Mouse (Mus musculus): ENCODE measurements at regions not wholly inside any gene's neighbourhood (a gene's known extent, or its start where the extent isn't known, plus 50 kb on each side); places are given as distances from the start of the nearest gene placed in this dataset.

DNA sequence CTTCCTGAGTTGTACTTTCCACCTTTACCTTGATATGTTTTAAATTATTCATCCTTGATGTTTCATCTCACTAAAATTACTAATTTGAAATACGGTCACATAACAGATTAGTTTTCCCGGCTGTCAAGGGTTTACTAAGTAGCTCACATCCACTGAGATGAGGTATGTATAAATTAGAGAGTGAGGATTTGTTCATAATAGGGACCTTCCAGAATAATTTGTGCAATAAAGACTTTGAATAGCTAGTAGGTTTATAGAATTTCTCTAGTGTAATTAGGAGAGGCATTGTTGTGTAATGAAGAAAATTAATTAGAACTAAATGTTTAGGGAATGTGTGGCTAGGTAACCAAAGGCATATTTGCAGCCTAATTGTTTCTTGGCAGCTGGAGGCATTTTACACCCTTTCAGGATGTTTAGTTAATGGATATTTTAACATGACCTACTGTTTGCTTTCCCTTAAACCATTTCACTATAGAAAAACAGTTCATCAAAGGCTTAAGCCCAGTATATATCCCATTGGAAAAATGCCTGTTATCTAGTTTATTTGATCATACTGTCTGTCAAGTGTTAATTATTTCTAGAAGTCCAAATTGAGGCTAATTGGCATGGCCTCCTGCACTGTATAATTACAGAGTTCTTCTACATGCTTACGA lies 70.8 kb downstream of the Mat2b start:
- no peak for DNase-seq

DNA sequence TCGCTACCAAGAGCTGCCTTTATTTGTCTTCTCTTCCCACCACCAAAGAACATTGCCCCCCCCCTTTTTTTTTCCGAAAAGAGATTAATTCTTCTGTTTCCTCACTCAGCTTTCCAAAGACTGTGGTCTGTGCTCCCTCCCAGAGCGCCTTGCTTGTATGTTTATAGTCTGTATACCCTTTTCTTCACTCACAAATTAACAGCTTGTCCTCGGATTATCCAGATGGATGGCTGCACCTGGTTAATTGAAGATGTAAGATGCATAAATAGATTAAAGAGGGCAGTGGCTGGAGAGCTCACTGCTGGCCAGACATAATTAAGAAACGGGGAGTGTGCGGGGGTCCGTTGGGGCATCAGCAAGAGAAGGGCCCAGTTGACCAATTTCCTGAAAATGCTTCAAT lies 75.0 kb downstream of the Mat2b start:
- no peak for DNase-seq

DNA sequence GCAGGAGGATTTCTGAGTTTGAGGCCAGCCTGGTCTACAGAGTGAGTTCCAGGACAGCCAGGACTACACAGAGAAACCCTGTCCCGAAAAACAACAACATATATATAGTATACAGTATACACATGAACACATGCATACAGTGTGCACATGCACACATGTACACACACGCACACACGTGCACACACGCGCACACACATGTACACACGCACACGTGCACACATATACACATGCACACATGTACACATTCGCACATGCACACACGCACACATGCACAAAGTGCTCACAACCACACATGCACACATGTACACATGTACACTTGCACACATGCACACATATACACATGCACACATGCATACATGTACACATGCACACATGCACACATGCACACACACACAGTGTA lies 92.0 kb downstream of the Mat2b start:
- no peak for DNase-seq

DNA sequence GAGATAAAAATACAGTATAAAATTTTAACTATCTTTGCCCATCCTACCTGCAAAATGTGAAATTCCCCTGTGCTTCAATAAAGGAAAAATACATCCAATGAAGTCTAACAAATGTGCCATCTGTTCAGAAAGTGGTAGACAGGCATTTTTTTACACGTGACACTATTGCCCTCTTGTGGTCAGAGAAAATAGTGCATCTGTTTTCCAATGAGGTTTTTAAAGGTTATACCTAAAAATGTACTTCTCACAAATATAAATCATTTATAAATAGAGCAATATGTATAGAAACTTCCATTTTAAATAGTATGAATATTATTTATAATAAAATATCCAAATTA lies 93.5 kb downstream of the Mat2b start:
- peak; percentile 61 for DNase-seq

DNA sequence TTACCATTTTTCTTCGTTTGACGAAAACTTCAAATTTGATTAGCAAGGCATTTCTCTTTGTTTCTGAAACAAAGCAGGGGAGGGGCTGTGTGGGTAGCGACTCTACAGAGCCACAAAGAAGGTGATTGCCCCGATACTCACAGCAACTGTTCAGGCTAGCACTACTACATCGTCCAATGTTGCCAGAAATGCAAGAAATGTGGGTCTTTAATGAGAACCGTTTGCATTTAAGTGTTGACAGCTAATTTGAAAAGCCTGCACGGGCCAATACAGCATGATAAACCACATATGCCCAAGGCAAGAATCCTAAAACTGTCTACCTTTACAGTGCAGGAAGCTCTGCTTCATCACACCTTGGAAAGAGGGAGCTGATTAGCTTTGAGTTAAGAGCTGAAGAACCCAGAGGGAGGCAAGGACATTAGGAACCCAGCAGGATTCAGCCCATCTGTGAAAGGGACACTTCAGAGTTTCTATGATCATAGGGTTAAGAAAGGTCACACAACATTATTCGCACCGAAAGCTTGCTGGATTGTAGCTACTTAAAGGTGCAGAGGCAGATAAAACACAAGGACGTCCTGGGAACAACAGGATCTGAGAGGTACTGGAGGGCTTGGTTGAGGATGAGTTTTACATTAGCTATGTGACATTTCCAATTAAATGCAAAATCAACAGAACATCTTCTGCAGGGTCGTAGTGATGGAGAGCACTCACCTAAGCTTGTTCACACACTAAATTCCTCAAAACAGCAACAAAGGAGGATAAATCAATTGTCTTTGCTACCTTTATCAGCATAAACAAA lies 94.0 kb downstream of the Mat2b start:
- peak; percentile 7 for DNase-seq

DNA sequence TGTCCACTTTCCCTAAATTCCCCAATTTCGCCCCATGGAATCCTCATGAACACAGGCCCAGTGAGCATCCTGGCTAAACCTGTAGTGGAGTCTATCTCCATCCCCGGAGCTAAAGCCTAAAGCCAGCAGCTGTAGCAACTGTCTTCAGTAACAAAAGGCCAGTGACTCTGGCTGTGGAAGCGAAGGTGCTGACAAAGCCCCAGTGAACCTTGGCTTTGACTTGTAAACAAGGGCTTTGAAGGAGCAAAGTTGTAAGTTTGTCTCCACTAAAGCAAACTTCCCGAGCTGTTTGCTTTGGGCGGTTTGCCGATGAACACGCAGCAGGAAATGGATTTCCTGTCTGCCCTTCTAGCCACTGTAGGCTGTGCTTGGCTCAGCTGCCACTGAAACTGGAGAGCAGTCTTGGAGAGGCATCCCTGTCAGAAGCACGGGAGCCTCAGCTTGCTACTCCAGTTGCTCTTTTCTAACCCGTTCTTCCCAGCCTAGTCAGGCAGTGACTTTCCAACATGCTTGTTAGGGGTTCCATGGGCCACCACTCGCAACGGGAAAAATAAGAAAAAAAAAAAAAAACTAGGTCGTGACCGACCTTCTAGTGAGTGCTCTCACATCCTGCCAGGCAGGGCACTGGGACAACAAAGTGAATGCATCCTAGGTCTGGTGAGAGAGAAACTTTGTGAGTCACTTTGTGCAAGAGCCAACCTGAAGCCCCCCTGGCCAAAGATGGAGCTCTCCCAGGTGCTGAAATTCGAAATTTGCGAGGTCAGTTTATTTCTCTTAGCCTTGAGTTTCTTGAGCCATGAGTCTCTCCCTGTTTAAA lies 94.8 kb downstream of the Mat2b start:
- DNase-seq = peak; percentile 5

DNA sequence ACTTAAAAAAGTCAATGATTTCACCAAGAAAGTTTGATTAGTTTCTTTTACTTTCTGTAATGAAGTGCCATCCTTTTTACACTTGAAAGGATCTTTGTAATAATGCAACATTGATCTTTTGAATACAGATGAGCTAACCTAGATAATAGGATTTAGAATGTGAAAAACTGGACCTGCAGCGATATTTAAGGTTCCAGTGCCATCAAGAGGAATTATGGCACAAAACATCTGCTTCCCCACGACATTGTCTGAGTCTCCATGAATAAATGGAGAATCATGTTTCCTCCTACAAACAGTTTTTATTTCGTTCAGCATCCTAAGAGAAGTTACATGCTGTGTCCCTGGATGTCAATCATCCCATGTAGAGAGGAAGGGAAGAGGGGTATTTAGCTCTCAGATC lies 98.7 kb downstream of the Mat2b start:
- no peak for DNase-seq

DNA sequence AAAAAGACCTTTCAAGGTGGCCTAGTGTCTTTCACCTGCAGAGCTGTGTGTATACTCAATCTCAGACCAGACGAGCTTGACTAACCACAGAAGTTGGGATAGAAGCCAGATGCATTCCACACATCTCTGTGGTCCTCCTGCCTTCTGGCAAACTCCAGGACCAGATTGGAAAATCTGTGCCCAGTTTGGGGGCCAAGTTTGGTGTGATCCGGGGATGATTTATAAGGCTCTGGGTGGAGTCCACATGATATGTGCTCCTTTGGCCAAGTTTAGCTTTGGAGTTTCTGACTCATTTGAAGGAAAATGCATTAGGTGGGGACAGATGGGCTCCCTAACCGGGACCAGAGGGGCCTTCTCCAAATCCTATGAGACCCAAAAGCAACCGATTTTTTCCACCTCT lies 102.9 kb downstream of the Mat2b start:
- no peak for DNase-seq

DNA sequence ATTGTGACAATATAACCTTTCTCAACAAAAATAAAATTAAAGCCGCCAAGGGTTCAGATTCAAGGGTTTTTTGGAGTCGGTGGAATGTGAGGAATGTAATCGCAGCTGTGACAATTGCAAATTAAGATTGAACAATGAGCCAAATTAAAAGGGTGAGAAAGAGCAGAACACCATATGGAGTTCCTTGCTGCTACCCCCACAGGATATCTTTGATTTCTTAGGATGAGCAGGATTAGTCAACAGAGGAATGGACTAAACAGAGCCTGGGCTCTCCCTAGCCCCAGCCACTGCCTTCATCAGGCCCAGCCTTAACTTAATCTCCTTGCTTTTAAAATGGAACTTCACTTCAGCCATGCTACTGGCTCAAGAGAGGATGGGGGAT lies 121.3 kb downstream of the Mat2b start:
- no peak for DNase-seq

DNA sequence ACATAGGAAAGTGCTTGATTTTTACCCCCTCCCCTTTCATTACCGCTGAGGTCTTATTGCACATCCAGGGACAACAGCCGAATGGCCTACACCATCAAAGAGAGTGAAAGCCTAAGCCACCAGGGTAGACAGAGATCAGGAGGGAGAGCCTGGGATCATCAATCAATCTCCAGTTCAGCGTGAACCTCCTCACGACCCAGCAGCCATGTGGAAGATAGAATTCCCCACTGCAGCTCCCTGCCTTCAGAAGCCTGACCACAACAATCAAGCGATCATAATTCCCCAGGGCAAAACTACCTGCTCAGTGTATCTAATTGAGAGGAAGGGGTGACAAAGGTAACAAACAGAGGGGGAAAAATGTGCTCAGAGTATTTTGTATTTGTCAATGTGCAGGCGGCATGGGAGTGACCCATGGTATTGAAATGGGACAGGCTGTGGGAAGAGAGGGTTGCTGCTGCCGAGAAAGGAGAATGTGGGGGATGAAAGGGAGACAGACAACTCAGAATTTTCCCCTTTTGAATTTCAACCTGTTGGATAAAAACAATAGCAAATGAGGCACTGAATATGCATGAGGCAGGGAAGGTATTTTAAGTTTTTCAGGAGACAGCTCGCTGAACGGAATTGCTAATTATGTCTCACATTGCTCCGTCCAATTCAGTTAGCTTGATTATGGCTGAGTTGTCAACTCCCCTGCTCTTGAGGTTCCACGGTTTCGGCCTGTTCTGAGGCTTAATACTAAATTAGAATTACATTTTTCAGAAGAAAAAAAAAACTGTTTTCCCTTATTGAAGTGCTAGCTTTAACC lies 121.8 kb downstream of the Mat2b start:
- no peak for DNase-seq

DNA sequence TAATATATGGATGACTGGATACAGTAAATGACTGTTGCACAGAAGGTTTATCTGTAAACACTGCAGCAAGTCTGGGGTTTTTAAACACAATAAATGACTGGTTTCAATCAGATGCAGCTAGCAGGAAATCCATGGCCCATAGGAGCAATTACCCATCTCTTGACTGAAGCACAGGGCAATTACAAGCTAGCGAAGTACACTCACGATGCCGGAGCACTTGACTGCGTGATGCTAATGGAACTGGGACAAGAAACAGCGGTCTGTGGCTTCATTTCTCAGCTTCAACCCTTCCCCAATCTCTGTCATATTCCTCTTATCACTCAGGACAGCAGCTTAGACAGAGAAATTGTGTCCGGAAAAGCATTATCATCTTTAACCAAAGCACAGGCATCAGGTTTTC lies 132.1 kb downstream of the Mat2b start:
- DNase-seq = no peak

DNA sequence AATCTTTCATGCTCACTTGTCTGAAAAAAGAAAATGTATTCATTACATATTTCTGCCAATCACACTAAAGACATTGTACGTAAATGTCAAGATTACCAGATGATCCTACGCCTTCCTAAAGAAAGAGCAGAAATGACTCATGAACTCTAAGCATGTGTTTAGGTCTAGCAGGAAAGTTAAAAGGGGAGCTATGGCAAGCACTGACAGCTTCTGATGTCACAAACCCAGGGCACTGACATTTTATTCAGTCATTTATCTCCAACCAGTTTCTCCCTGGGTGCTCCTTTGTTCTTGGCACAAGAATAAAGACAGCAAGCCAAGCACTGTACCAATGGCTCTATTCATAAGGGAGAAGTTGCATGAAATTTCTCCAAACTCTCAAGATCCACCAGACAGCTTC lies 133.0 kb downstream of the Mat2b start:
- DNase-seq = no peak

DNA sequence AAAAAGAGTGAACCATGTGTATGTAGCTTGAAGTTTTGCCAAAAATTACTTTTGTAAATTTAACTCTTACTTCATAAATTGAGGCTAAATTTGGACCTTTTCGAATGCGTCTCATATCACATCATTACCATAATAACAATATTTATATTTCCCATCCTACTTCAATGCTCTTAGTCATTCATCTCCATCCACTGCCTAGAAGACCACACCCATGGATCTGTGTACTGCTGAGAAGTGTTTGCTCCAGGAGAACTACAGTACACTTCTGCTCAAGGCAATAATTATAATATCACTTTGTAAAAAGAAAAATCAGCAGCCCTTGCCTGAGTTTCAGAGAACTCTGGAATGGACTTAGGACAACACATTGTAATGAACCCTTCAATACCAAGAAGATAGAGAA lies 133.6 kb downstream of the Mat2b start:
- DNase-seq = no peak

DNA sequence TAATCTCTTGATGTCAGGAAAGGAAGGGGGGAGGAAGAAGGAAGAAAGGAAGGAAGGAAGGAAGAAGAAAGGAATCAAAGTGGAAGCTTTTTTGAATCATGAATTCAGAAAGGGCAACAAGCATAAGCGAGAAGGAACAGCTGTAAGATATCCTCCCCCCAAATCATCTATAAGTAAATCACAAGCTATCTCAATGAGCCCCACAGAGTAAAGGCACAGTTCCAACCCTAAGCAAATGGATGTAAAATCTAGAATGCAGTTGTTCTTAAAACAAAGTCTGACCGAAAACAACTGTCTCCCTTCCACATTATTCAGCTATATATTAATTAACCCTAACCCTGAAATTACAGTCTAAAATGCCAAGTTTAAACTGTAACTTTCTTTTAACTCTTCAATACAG lies 136.5 kb downstream of the Mat2b start:
- no peak for DNase-seq

DNA sequence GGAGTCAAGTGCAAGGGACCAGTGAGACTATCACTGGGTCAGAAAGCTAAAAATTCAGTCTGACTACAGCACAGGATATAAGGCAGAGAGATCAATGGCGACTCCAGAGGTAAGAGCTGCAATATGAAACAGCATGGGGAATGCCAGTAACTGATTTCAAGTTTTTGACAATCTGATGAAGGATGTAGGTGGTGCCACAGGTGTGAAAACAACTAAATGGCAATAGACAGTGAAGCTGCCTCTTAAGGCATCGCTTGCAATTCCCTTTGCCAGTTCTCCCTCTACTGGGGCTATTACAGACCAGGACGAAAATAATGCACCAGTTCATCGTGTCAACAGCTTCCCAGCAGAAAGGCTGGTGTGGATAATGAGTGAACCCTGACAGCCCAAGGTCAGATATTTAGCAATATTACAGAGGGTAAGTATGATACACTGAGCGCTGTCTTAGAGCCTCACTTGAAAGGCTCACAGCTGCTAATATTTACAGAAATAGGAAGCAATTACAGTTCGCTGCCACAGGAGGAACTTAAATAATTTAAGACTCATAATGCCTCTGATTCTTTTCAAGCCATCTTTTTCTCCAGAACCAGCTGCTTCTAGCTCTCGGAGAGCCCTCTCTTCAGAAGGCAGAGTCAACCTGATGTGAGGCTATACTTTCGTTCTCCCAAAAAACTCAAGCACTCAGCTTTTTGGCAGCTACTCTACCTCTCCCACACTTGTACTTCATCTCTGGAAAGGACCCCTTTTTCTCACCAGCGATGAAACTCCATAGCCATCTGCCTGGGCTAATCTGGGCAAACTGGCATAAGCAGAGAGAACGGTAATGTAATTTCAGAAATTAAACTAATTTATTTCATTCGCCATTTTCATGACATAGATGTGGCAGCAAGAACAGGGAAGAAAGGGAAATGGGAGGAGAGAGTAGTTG lies 139.9 kb downstream of the Mat2b start:
- DNase-seq = no peak

DNA sequence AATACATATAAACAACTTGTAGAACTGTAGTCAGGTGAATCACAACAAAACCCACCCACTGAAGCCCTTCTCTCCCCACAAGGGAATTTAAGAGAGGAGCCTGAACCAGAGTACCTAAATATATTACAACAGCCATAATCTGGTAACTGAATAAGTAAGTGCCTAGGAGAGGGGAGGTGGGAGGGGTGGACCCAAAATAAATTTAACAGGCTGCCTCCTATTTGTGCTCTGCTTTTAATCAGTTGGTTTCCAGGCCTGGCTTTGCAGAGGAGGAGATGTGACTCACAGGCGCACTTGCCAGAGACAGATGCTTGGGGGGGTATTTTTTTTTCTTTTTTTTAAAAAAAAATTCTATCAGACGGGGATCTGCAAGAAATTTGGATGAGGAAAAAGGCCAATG lies 142.9 kb downstream of the Mat2b start:
- no peak for DNase-seq

DNA sequence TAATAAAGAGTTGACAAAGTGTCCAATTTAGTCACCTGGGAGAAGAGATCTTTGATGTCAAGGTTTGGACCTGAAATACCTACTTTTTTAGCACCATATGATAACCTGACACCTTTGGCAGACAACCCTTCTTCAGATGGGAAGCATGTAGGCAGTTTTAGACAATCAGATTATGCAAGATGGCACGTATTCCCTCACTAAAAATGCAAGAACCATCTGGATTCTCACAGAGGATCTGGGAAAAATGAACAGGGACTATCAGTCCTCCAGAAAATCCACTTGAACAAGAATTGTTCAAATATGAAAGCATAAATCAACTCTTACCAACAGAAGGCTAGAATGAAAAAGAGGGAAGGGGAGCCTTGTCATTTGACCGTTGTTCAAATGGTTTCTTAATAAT lies 148.4 kb downstream of the Mat2b start:
- DNase-seq = no peak

DNA sequence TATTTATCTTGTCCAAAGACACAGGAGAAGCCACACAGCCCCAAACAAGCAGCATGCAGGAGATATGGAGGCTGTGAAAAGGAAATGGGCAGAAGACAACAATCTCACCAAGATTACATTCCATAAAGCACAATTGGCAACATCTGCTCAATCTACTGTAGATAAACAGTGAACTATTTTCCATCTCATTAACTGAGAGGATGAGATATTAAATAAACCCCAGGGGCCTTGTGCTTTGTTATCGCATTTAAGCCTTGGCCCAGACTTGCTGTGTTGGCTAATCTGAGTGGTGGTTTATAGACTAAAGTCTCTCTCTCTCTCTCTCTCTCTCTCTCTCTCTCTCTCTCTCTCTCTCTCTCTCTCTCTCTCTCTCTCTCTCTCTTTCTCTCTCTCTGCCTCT lies 149.5 kb downstream of the Mat2b start:
- no peak for DNase-seq

DNA sequence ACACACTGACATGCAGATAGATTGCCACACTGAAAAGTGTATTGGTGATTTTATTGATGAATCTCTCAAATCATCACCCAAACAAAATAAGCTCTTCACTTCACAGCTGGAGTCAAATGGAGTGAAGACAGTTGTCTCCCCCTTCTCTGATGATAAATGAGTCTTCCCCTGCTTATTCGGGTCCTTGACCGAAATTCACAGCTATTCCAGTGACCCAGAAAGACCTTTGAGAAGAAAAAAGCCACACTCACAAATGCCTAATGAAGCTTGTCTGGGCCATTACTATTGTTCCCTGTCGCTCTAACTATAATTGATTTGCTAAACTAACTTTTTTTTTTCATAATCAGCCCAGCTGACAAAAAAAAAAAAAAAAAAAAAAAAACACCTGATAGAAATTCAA lies 154.8 kb downstream of the Mat2b start:
- no peak for DNase-seq

DNA sequence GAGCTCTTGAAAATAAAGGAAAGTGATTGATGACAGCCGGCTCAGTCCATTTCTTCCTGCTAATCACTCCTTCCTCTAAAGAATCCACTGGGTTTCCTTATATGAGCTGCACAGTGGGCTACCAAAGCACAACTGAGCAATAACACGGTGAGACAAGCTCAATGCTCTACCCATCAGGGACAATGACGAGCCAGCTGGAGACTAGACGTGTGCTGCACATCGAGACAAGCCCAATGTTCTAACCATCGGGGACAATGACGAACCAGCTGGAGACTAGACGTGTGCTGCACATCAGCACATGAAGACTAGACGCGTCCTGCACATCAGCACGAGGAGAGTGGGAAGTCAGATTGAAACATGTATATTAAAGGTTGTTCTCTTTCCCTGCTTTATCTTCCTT lies 155.2 kb downstream of the Mat2b start:
- no peak for DNase-seq

DNA sequence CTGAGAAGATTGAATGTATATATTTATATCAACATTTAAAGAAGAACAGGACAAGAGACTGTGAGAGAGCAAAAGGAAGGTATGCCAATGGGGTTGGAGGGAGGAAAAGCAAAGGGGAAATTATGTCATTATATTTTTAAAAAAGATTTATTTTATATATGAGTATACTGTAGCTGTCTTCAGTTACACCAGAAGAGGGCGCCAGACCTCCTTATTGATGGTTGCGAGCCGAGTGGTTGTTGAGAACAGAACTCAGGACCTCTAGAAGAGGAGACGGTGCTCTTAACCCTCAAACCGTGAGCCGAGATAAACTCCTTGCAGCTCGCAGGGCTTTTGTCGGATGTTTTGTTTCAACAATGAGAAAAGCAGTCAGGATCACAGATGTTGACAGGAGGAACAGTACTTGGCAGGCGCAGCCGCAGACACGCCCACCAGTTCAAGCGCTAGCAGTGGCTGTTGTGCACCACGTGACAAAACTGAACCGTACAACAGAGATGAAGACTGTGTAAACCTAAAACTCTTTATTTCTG lies 158.7 kb downstream of the Mat2b start:
- no peak for DNase-seq

All from cerebellum, adult 8-10 months (tissue).